ENCODE assay signal across 9 mouse cellular contexts in the genomic region with DNA sequence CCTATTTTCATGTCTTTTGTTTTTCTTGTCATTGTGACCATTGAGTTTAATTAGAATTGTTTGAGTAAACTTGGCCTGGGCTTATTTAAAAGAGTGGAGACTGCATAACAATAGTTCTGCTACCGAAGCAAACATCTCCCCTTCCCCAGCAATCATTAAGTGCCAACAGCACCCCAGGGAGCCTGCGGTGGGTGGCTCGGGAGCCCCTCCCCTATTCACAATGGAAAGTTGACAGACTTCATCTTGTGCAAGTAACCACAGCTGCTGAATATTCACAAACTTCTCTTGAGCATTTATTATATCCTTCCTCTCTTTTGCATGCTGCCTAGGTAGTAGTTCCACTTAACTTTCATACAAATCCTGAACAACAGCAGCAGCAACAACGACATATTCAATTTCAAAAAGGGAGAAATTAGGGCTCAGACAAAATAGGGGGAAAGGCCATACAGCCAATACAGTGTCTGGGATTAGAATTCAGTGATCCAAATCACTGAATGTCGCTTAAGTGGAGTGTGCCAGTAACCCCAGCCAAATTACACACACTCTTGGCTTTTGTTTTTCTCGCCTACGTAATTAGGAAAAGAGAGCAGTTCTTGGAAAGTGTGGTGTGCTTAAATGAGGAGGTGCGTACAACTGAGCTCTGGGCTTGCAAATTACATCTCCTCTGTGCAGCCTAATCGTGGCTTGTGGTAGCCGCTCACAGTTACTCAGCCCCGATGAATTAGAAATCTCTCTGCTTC. TPM values are rescaled to one million over a fixed set of nuclear protein-coding genes. Genes with fewer than 3 reads are reported as not detected.
DNase-seq lines count a peak whose midpoint lies in the region; ATAC-seq and TF ChIP-seq lines count a peak whose summit lies in the region.
"Had no signal": no experiment of that assay in that cellular context is flagged by ENCODE, and none has a peak within 500 bp of the region (broad histone marks: within the 10 kb centered on the region; RNA-seq: fewer than 3 reads in every experiment).

No protein-coding gene starts in this region.

- H3K4me1 ChIP-seq in midbrain, embryonic 11.5 days (ENCODE audit: control insufficient read depth, insufficient read depth, low read length) = 0 out of 2 replicates have a peak, but pooled peaks cover 4% of the 10 kb centered on the region
- peaks cover 11% of the 10 kb centered on the region for H3K4me1 ChIP-seq in midbrain, embryonic 10.5 days
- H3K4me1 ChIP-seq: stomach, embryonic 15.5 days had no signal

- no peaks in the 10 kb centered on the region for H3K36me3 ChIP-seq in midbrain, embryonic 11.5 days (ENCODE audit: control insufficient read depth, insufficient read depth, low read length)
- no peaks in the 10 kb centered on the region for H3K36me3 ChIP-seq in midbrain, embryonic 10.5 days
- H3K36me3 ChIP-seq: stomach, embryonic 15.5 days had no signal

- H3K9ac ChIP-seq in midbrain, embryonic 11.5 days (ENCODE audit: low read length) = no peak overlapping the region
- H3K9ac ChIP-seq: stomach, embryonic 15.5 days had no signal

- no peaks in the 10 kb centered on the region for H3K27me3 ChIP-seq in midbrain, embryonic 11.5 days (ENCODE audit: control insufficient read depth, insufficient read depth, low read length)
- H3K27me3 ChIP-seq in midbrain, embryonic 10.5 days (ENCODE audit: low read depth, poor library complexity, severe bottlenecking) = no peaks in the 10 kb centered on the region
- H3K27me3 ChIP-seq: stomach, embryonic 15.5 days had no signal

- 26% methylated on average over 11 of the region's 11 CpGs for WGBS in midbrain, embryonic 11.5 days
- WGBS in midbrain, embryonic 10.5 days = 25% methylated on average over 11 of the region's 11 CpGs

- H3K4me2 ChIP-seq in midbrain, embryonic 11.5 days = no peak overlapping the region
- H3K4me2 ChIP-seq: stomach, embryonic 15.5 days had no signal

- H3K4me3 ChIP-seq in midbrain, embryonic 11.5 days (ENCODE audit: low read depth, low read length) = no peak overlapping the region
- H3K4me3 ChIP-seq in midbrain, embryonic 10.5 days = no peak overlapping the region
- H3K4me3 ChIP-seq in layer of hippocampus, adult 2 months = no peak overlapping the region
- H3K4me3 ChIP-seq: stomach, embryonic 15.5 days had no signal

- no peak overlapping the region for H3K27ac ChIP-seq in midbrain, embryonic 11.5 days (ENCODE audit: low read depth, low read length)
- H3K27ac ChIP-seq in midbrain, embryonic 10.5 days (replicated peaks) = no peak overlapping the region; the same call in 1 of the 2 replicates
- H3K27ac ChIP-seq in layer of hippocampus, adult 2 months = no peak overlapping the region
- H3K27ac ChIP-seq: stomach, embryonic 15.5 days had no signal

- no peak for TF ChIP-seq CTCF in layer of hippocampus, adult 2 months (conservative IDR thresholded peaks at IDR 0.05)

- ATAC-seq in midbrain, embryonic 11.5 days (ENCODE audit: low FRiP score) = no peak

- peak; percentile 13 to 15 for DNase-seq in cerebellum, postnatal 25 days
- no peak for DNase-seq in cerebellum, adult 11-12 months
- DNase-seq in midbrain, embryonic 11.5 days (ENCODE audit: low spot score, missing footprints) = peak; percentile 73
- DNase-seq in midbrain, embryonic 10.5 days (ENCODE audit: low spot score) = no peak
- peak; percentile 44 to 65 for DNase-seq in layer of hippocampus, adult 2 months (ENCODE audit: low spot score in 2 of 2)
- peak; percentile 10 for DNase-seq in skeletal muscle tissue, adult 2 months (ENCODE audit: low read depth, low spot score)
- DNase-seq in c-Kit-positive CD71-positive TER-119-positive erythroid progenitor cells, embryonic 14.5 days (ENCODE audit: low spot score) = no peak
- DNase-seq in embryo, embryonic 10.5 days (ENCODE audit: low spot score) = no peak

- H3K9me3 ChIP-seq in midbrain, embryonic 11.5 days (ENCODE audit: control insufficient read depth, low read length) = no peaks in the 10 kb centered on the region
- no peaks in the 10 kb centered on the region for H3K9me3 ChIP-seq in midbrain, embryonic 10.5 days (replicated peaks)
- H3K9me3 ChIP-seq: stomach, embryonic 15.5 days had no signal

RNA-seq across cellular contexts. Expression of gene Tnfsf4, which starts 15.4 kb away (rescaled TPM):
- polyA plus RNA-seq in midbrain, embryonic 11.5 days (2014; fragmentation: Nextera tagmentation; extraction: Ambion mirVana) = 0.20 and 0.40 TPM in 2 replicates
- polyA plus RNA-seq in midbrain, embryonic 10.5 days (2016; fragmentation: Nextera tagmentation; extraction: Ambion mirVana) = 0.22 and 0.24 TPM in 2 replicates
- not detected for total RNA-seq in layer of hippocampus, adult 2 months (2021)

Comparison
In these comparisons a context has a peak if more than half of its experiments do, and no peak if none do; other contexts are left out.
1. DNase-seq: peak in cerebellum, postnatal 25 days (2 of 2), midbrain, embryonic 11.5 days (single experiment), layer of hippocampus, adult 2 months (2 of 2) and skeletal muscle tissue, adult 2 months (single experiment); none in cerebellum, adult 11-12 months (single experiment), midbrain, embryonic 10.5 days (single experiment), c-Kit-positive CD71-positive TER-119-positive erythroid progenitor cells, embryonic 14.5 days (single experiment) and embryo, embryonic 10.5 days (single experiment).